Mouse (Mus musculus): ENCODE results near the gene Fnbp1. TPM values are rescaled to one million over a fixed set of nuclear protein-coding genes. Genes with fewer than 3 reads are reported as not detected.

Fnbp1 gene
- polyA plus RNA-seq, 1 experiment from 2014 or later = 33.2 TPM

DNA sequence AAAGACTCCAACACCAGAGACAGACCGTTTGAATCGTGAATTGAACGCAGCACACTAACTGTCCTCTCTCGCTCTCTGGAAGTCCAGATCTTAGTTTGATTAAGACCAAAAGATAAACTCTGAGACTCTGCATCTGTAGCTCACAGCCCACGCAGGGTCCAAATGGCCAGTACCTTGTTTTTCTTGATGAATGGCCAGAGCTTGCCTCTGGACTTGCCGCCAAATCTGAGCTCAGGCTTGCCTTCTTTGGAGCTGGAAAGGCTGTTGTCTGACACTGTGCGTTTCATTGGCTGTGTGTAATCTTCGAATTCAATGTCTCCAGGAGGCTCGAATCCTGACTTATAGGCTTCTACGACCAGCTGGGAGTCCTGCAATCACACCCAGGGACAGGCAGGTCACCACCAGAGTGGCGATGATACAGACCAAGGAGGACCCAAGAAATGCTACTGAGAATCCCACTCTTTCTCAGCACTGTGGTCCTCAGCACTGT lies 87.9 kb downstream of the Fnbp1 start:
- Histone ChIP-seq H3K36me3 (ENCODE audit: control insufficient read depth, insufficient read depth, low read length) (peaks cover 31% of the 10 kb centered on the region), H3K9me3 (replicated peaks; ENCODE audit: control insufficient read depth, low read length, poor library complexity, severe bottlenecking) (no peaks in the 10 kb centered on the region), H3K4me3 (ENCODE audit: low read depth, low read length) (no peak overlapping the region), H3K27ac (ENCODE audit: low read length) (no peak overlapping the region), H3K4me1 (ENCODE audit: control insufficient read depth, insufficient read depth, low read length) (no peaks in the 10 kb centered on the region), H3K27me3 (ENCODE audit: control insufficient read depth, insufficient read depth, low read depth, low read length) (no peaks in the 10 kb centered on the region), H3K9ac (ENCODE audit: low read depth, low read length) (no peak overlapping the region), H3K4me2 (ENCODE audit: low read length) (no peak overlapping the region)
- no peak for ATAC-seq
- WGBS = 93% methylated on average over 11 of the region's 11 CpGs

- no peaks in the 10 kb centered on the region for H3K27me3 ChIP-seq (ENCODE audit: control insufficient read depth, insufficient read depth, low read depth, low read length)
- no peak for ATAC-seq
- no peak overlapping the region for H3K4me3 ChIP-seq (ENCODE audit: low read depth, low read length)
- peaks cover 31% of the 10 kb centered on the region for H3K36me3 ChIP-seq (ENCODE audit: control insufficient read depth, insufficient read depth, low read length)
- WGBS = 93% methylated on average over 13 of the region's 13 CpGs
- no peak overlapping the region for H3K4me2 ChIP-seq (ENCODE audit: low read length)
- H3K27ac ChIP-seq (ENCODE audit: low read length) = no peak overlapping the region
- H3K4me1 ChIP-seq (ENCODE audit: control insufficient read depth, insufficient read depth, low read length) = no peaks in the 10 kb centered on the region
- H3K9me3 ChIP-seq (replicated peaks; ENCODE audit: control insufficient read depth, low read length, poor library complexity, severe bottlenecking) = no peaks in the 10 kb centered on the region
- H3K9ac ChIP-seq (ENCODE audit: low read depth, low read length) = no peak overlapping the region
These were observed 88.4 kb downstream of the Fnbp1 start for GRCm38 (mm10) chr2:31053426-31053825.

GRCm38 (mm10) chr2:31052441-31052840 lies 89.4 kb downstream of the Fnbp1 start:
- Histone ChIP-seq H3K9me3 (replicated peaks; ENCODE audit: control insufficient read depth, low read length, poor library complexity, severe bottlenecking) (no peaks in the 10 kb centered on the region), H3K27ac (ENCODE audit: low read length) (no peak overlapping the region), H3K27me3 (ENCODE audit: control insufficient read depth, insufficient read depth, low read depth, low read length) (no peaks in the 10 kb centered on the region), H3K36me3 (ENCODE audit: control insufficient read depth, insufficient read depth, low read length) (peaks cover 29% of the 10 kb centered on the region), H3K4me3 (ENCODE audit: low read depth, low read length) (no peak overlapping the region), H3K4me1 (ENCODE audit: control insufficient read depth, insufficient read depth, low read length) (no peaks in the 10 kb centered on the region), H3K9ac (ENCODE audit: low read depth, low read length) (no peak overlapping the region), H3K4me2 (ENCODE audit: low read length) (no peak overlapping the region)
- ATAC-seq = no peak
- 90% methylated on average over 10 of the region's 10 CpGs for WGBS

- 92% methylated on average over 6 of the region's 6 CpGs for WGBS
These were observed 93.8 kb downstream of the Fnbp1 start for GRCm38 (mm10) chr2:31048037-31048436.

GRCm38 (mm10) chr2:31043856-31044255 lies 98.0 kb downstream of the Fnbp1 start:
- no peak overlapping the region for H3K4me3 ChIP-seq (ENCODE audit: low read depth, low read length)
- WGBS = 93% methylated on average over 1 of the region's 1 CpGs
- no peak overlapping the region for H3K4me2 ChIP-seq (ENCODE audit: low read length)
- ATAC-seq = no peak
- H3K36me3 ChIP-seq (ENCODE audit: control insufficient read depth, insufficient read depth, low read length) = peaks cover 11% of the 10 kb centered on the region
- H3K27ac ChIP-seq (ENCODE audit: low read length) = no peak overlapping the region
- no peaks in the 10 kb centered on the region for H3K27me3 ChIP-seq (ENCODE audit: control insufficient read depth, insufficient read depth, low read depth, low read length)
- H3K9me3 ChIP-seq (replicated peaks; ENCODE audit: control insufficient read depth, low read length, poor library complexity, severe bottlenecking) = no peaks in the 10 kb centered on the region
- H3K9ac ChIP-seq (ENCODE audit: low read depth, low read length) = no peak overlapping the region
- H3K4me1 ChIP-seq (ENCODE audit: control insufficient read depth, insufficient read depth, low read length) = no peaks in the 10 kb centered on the region

More at GRCm38 (mm10) chr2:31048037-31048436, 93.8 kb downstream of the Fnbp1 start:
- no peaks in the 10 kb centered on the region for H3K27me3 ChIP-seq (ENCODE audit: control insufficient read depth, insufficient read depth, low read depth, low read length)
- no peak overlapping the region for H3K4me2 ChIP-seq (ENCODE audit: low read length)
- H3K4me3 ChIP-seq (ENCODE audit: low read depth, low read length) = no peak overlapping the region
- ATAC-seq = no peak
- no peaks in the 10 kb centered on the region for H3K9me3 ChIP-seq (replicated peaks; ENCODE audit: control insufficient read depth, low read length, poor library complexity, severe bottlenecking)
- peaks cover 8% of the 10 kb centered on the region for H3K36me3 ChIP-seq (ENCODE audit: control insufficient read depth, insufficient read depth, low read length)
- H3K4me1 ChIP-seq (ENCODE audit: control insufficient read depth, insufficient read depth, low read length) = no peaks in the 10 kb centered on the region
- H3K9ac ChIP-seq (ENCODE audit: low read depth, low read length) = no peak overlapping the region
- no peak overlapping the region for H3K27ac ChIP-seq (ENCODE audit: low read length)

DNA sequence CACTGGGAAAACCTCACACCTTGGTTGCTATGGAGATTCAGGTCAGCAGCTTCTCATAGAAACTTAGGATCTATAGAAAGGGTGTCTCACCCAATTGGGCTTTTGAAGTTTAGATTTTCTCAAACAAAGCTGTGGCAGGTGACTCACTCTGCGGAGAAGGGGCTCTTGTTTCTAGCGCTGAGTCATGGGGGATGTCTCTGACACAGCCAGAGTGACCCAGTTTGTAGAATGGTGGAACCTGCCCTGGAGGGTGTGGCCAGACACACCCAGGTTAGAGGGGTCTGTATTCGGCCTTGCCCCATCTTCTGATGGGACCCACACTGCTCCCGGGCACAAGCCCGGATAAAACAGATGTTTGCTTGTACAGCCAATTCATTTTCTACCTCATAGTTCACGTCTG lies 98.9 kb downstream of the Fnbp1 start:
- H3K4me3 ChIP-seq (ENCODE audit: low read depth, low read length) = no peak overlapping the region
- H3K4me2 ChIP-seq (ENCODE audit: low read length) = no peak overlapping the region
- no peaks in the 10 kb centered on the region for H3K4me1 ChIP-seq (ENCODE audit: control insufficient read depth, insufficient read depth, low read length)
- peaks cover 14% of the 10 kb centered on the region for H3K36me3 ChIP-seq (ENCODE audit: control insufficient read depth, insufficient read depth, low read length)
- no peaks in the 10 kb centered on the region for H3K27me3 ChIP-seq (ENCODE audit: control insufficient read depth, insufficient read depth, low read depth, low read length)
- no peak for ATAC-seq
- H3K9me3 ChIP-seq (replicated peaks; ENCODE audit: control insufficient read depth, low read length, poor library complexity, severe bottlenecking) = no peaks in the 10 kb centered on the region
- H3K27ac ChIP-seq (ENCODE audit: low read length) = no peak overlapping the region
- H3K9ac ChIP-seq (ENCODE audit: low read depth, low read length) = no peak overlapping the region
- 93% methylated on average over 6 of the region's 6 CpGs for WGBS

DNA sequence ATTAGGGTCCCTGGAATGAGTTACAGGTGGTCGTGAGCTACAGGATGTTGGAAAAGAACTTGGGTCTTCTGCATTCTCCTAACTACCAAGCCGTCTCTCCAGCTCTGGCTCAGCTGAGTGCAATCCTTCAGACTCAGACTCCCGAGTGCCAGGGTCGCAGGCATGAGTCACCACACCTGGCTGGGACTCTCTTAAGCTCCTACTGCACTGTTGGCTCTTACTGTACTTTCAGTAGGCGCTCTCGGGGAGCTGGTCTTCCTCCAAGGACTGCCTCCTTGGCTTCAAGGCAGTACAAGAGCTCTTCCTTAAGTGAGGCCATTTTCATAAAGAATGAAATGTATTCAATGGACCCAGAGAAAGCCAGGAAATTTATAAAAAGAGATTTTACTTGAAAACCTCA lies 100.4 kb downstream of the Fnbp1 start:
- no peak overlapping the region for H3K4me2 ChIP-seq (ENCODE audit: low read length)
- no peaks in the 10 kb centered on the region for H3K9me3 ChIP-seq (replicated peaks; ENCODE audit: control insufficient read depth, low read length, poor library complexity, severe bottlenecking)
- H3K9ac ChIP-seq (ENCODE audit: low read depth, low read length) = no peak overlapping the region
- peaks cover 14% of the 10 kb centered on the region for H3K36me3 ChIP-seq (ENCODE audit: control insufficient read depth, insufficient read depth, low read length)
- no peaks in the 10 kb centered on the region for H3K4me1 ChIP-seq (ENCODE audit: control insufficient read depth, insufficient read depth, low read length)
- H3K27me3 ChIP-seq (ENCODE audit: control insufficient read depth, insufficient read depth, low read depth, low read length) = no peaks in the 10 kb centered on the region
- H3K4me3 ChIP-seq (ENCODE audit: low read depth, low read length) = no peak overlapping the region
- WGBS = 85% methylated on average over 6 of the region's 6 CpGs
- H3K27ac ChIP-seq (ENCODE audit: low read length) = no peak overlapping the region
- no peak for ATAC-seq

- Histone ChIP-seq H3K9ac (ENCODE audit: low read depth, low read length) (no peak overlapping the region), H3K27ac (ENCODE audit: low read length) (no peak overlapping the region), H3K27me3 (ENCODE audit: control insufficient read depth, insufficient read depth, low read depth, low read length) (no peaks in the 10 kb centered on the region), H3K4me1 (ENCODE audit: control insufficient read depth, insufficient read depth, low read length) (no peaks in the 10 kb centered on the region), H3K9me3 (replicated peaks; ENCODE audit: control insufficient read depth, low read length, poor library complexity, severe bottlenecking) (no peaks in the 10 kb centered on the region), H3K4me2 (ENCODE audit: low read length) (no peak overlapping the region), H3K4me3 (ENCODE audit: low read depth, low read length) (no peak overlapping the region), H3K36me3 (ENCODE audit: control insufficient read depth, insufficient read depth, low read length) (peaks cover 19% of the 10 kb centered on the region)
- 85% methylated on average over 3 of the region's 3 CpGs for WGBS
- ATAC-seq = no peak
These were observed 101.3 kb downstream of the Fnbp1 start for GRCm38 (mm10) chr2:31040487-31040886.

- ATAC-seq = no peak
- Histone ChIP-seq H3K27ac (ENCODE audit: low read length) (no peak overlapping the region), H3K9ac (ENCODE audit: low read depth, low read length) (no peak overlapping the region), H3K36me3 (ENCODE audit: control insufficient read depth, insufficient read depth, low read length) (peaks cover 20% of the 10 kb centered on the region), H3K4me1 (ENCODE audit: control insufficient read depth, insufficient read depth, low read length) (no peaks in the 10 kb centered on the region), H3K4me2 (ENCODE audit: low read length) (no peak overlapping the region), H3K27me3 (ENCODE audit: control insufficient read depth, insufficient read depth, low read depth, low read length) (no peaks in the 10 kb centered on the region), H3K9me3 (replicated peaks; ENCODE audit: control insufficient read depth, low read length, poor library complexity, severe bottlenecking) (no peaks in the 10 kb centered on the region), H3K4me3 (ENCODE audit: low read depth, low read length) (no peak overlapping the region)
- 93% methylated on average over 3 of the region's 3 CpGs for WGBS
These were observed 101.8 kb downstream of the Fnbp1 start for GRCm38 (mm10) chr2:31040043-31040442.
